Mouse (Mus musculus): Measurements from ENCODE around the gene Tbrg1. TPM values are rescaled to one million over a fixed set of nuclear protein-coding genes. Genes with fewer than 3 reads are reported as not detected.

The Tbrg1 gene
- total and polyA plus RNA-seq, 2 experiments from 2014 or later: 63.5 to 97.0 TPM

DNA sequence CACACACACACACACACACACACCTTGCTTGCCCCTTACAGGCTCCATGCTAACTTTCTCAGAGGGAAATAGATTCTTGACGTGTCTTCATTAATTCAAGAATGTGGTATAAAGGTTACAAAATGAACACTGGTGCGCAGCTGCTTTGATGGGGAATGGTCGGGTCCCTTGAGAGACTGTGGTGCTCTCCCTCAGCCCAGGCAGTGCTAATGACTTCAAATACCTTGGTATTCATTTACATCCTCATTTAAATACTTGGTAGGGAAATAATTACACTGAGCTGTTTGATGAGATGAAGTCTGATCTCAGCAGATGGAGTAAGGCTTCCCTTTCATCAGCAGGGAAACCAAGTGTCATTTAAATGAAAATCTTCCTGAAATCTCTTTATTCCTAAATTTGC is 32.0 kb downstream of the Tbrg1 start:
- DNase-seq (no peak), ATAC-seq (peak; percentile 63)
- Histone ChIP-seq H3K4me2 (ENCODE audit: low read depth) (peak overlapping the region; percentile 38; the same call in 1 of the 2 replicates), H3K4me3 (ENCODE audit: low read depth, low read length) (no peak overlapping the region), H3K9ac (peak overlapping the region; percentile 40; the same call in 1 of the 2 replicates), H3K9me3 (ENCODE audit: low read length) (no peaks in the 10 kb centered on the region), H3K27me3 (ENCODE audit: insufficient read depth, low read length) (no peaks in the 10 kb centered on the region), H3K36me3 (ENCODE audit: insufficient read depth) (no peaks in the 10 kb centered on the region), H3K27ac (ENCODE audit: low read depth, low read length) (peak overlapping the region; percentile 91), H3K4me1 (ENCODE audit: insufficient read depth) (peaks cover 17% of the 10 kb centered on the region)
- 9% methylated on average over 3 of the region's 3 CpGs for WGBS
- no peak for TF ChIP-seq CTCF (IDR thresholded peaks at IDR 0.05; ENCODE audit: low read depth)

DNA sequence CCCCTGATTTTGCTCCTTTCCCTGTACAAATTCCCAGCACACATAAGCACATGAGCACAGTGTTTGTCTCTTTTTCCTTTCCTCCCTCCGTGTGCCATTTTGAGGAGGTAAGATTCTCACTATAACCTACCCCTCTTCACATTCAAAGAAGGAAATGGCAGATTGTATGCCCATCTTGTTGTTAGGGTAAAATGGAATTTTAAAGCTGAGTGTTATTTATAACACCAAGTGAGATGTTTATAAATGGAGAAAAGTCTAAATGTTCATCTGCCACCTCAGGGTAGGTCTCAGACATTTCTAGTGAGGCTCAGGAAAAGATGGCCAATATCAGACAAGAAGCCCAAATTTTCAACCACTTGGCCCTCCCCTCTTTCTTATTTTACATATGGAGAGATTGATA is 32.6 kb downstream of the Tbrg1 start:
- H3K9ac ChIP-seq: no peak overlapping the region
- peak; percentile 53 for DNase-seq
- no peak overlapping the region for H3K4me3 ChIP-seq (ENCODE audit: low read depth, low read length)
- peaks cover 17% of the 10 kb centered on the region for H3K4me1 ChIP-seq (ENCODE audit: insufficient read depth)
- no peaks in the 10 kb centered on the region for H3K36me3 ChIP-seq (ENCODE audit: insufficient read depth)
- no peaks in the 10 kb centered on the region for H3K9me3 ChIP-seq (ENCODE audit: low read length)
- peak overlapping the region; percentile 91 for H3K27ac ChIP-seq (ENCODE audit: low read depth, low read length)
- WGBS: 54% methylated on average over 1 of the region's 1 CpGs
- no peaks in the 10 kb centered on the region for H3K27me3 ChIP-seq (ENCODE audit: insufficient read depth, low read length)
- peak; percentile 34 for ATAC-seq
- H3K4me2 ChIP-seq (ENCODE audit: low read depth): no peak overlapping the region
- no peak for TF ChIP-seq CTCF (IDR thresholded peaks at IDR 0.05; ENCODE audit: low read depth)

DNA sequence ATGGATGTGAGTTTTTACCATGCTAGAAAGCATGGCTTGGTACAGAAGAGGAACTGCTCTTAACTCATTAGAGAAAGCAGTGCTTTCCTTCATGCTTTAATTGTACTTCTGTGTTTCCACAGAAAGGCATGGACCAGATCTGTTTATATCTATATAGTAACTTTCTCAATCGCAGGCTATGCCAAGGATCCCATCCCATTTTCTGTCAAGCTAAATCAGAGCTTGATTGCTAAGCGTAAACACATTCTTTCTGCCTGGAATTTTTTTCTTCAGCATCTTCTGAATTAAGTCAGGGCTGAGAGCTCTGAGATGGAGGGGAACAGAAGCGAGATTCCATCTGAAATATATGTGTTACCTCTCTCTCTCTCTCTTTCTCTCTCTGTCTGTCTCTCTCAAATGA is 33.1 kb downstream of the Tbrg1 start:
- 57% methylated on average over 3 of the region's 3 CpGs for WGBS
- H3K27me3 ChIP-seq (ENCODE audit: insufficient read depth, low read length): no peaks in the 10 kb centered on the region
- DNase-seq: peak; percentile 71
- H3K9me3 ChIP-seq (ENCODE audit: low read length): no peaks in the 10 kb centered on the region
- no peak overlapping the region for H3K4me3 ChIP-seq (ENCODE audit: low read depth, low read length)
- H3K9ac ChIP-seq: no peak overlapping the region
- TF ChIP-seq CTCF (IDR thresholded peaks at IDR 0.05; ENCODE audit: low read depth): no peak
- H3K36me3 ChIP-seq (ENCODE audit: insufficient read depth): no peaks in the 10 kb centered on the region
- no peak overlapping the region for H3K4me2 ChIP-seq (ENCODE audit: low read depth)
- ATAC-seq: peak; percentile 40
- H3K4me1 ChIP-seq (ENCODE audit: insufficient read depth): peaks cover 17% of the 10 kb centered on the region
- H3K27ac ChIP-seq (ENCODE audit: low read depth, low read length): peak overlapping the region; percentile 91

DNA sequence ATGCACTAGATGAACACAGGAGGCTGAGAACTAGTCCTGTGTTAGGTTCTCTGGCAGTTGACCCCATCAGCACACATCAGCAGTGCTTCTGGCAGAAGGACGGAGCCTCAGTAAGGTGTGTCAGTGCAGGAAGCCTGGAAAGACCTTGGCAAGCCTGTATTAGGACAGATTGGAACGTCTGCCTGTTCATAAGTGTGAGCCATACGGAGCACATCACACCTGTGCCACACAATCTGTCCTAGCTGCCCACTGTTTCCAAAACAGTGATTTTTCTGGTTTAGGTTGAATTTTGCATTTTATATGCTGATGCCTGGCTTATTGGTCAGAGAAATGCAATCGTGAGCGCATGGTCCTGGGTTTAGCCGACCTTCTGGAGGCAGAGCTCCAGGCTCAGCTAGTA is 35.8 kb downstream of the Tbrg1 start:
- WGBS: 69% methylated on average over 6 of the region's 6 CpGs
- Histone ChIP-seq H3K4me3 (ENCODE audit: low read depth, low read length) (no peak overlapping the region), H3K9me3 (ENCODE audit: low read length) (no peaks in the 10 kb centered on the region), H3K4me2 (ENCODE audit: low read depth) (no peak overlapping the region), H3K27me3 (ENCODE audit: insufficient read depth, low read length) (no peaks in the 10 kb centered on the region), H3K36me3 (ENCODE audit: insufficient read depth) (no peaks in the 10 kb centered on the region), H3K9ac (no peak overlapping the region), H3K4me1 (ENCODE audit: insufficient read depth) (peaks cover 14% of the 10 kb centered on the region), H3K27ac (ENCODE audit: low read depth, low read length) (no peak overlapping the region)
- ATAC-seq (no peak), DNase-seq (peak; percentile 40)
- TF ChIP-seq CTCF (IDR thresholded peaks at IDR 0.05; ENCODE audit: low read depth): no peak

DNA sequence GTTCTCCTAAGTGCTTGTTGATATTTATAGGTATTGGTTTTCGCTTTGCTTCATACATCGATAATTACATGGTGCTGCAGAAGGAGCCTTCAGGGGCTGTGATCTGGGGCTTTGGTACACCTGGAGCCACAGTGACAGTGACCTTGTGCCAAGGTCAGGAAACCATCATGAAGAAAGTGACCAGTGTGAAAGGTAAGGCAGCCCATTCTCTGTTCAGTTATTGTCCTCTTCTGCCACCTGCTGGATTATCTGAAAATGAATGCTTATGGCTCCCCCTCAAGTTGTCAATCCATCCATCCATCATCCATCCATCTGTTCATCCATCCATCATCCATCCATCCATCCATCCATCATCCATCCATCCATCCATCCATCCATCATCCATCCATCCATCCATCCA is 40.3 kb downstream of the Tbrg1 start:
- Histone ChIP-seq H3K4me2 (ENCODE audit: low read depth) (no peak overlapping the region), H3K27ac (ENCODE audit: low read depth, low read length) (no peak overlapping the region), H3K4me3 (ENCODE audit: low read depth, low read length) (no peak overlapping the region), H3K9me3 (ENCODE audit: low read length) (no peaks in the 10 kb centered on the region), H3K4me1 (ENCODE audit: insufficient read depth) (peaks cover 8% of the 10 kb centered on the region), H3K27me3 (ENCODE audit: insufficient read depth, low read length) (no peaks in the 10 kb centered on the region), H3K9ac (no peak overlapping the region), H3K36me3 (ENCODE audit: insufficient read depth) (no peaks in the 10 kb centered on the region)
- 66% methylated on average over 2 of the region's 2 CpGs for WGBS
- no peak for DNase-seq
- TF ChIP-seq CTCF (IDR thresholded peaks at IDR 0.05; ENCODE audit: low read depth): peak; percentile 78
- ATAC-seq: no peak

DNA sequence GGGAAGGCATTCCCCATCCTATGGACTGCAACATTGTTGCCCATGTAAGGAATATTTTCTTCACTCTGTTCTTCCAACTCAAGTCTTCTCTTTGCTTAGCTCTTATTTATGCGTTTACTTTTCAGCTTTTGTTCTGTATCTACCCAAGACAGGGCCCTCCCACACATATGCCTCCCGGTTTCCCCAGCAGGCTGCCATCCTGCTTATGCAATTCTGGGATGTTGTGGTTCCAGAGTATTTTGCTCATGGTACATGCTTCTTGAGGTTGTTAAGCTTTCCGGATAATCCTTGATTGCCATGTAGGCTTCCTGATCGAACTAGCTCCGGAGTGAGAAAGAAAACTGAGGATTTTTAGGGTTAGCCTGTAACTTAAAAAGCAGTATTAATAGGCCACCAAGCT is 41.9 kb downstream of the Tbrg1 start:
- H3K4me2 ChIP-seq (ENCODE audit: low read depth): no peak overlapping the region
- no peak for TF ChIP-seq CTCF (IDR thresholded peaks at IDR 0.05; ENCODE audit: low read depth)
- no peak overlapping the region for H3K9ac ChIP-seq
- H3K27me3 ChIP-seq (ENCODE audit: insufficient read depth, low read length): no peaks in the 10 kb centered on the region
- 47% methylated on average over 5 of the region's 5 CpGs for WGBS
- no peak overlapping the region for H3K4me3 ChIP-seq (ENCODE audit: low read depth, low read length)
- no peak overlapping the region for H3K27ac ChIP-seq (ENCODE audit: low read depth, low read length)
- H3K4me1 ChIP-seq (ENCODE audit: insufficient read depth): peaks cover 8% of the 10 kb centered on the region
- no peaks in the 10 kb centered on the region for H3K9me3 ChIP-seq (ENCODE audit: low read length)
- no peaks in the 10 kb centered on the region for H3K36me3 ChIP-seq (ENCODE audit: insufficient read depth)
- peak; percentile 32 for DNase-seq
- ATAC-seq: no peak

DNA sequence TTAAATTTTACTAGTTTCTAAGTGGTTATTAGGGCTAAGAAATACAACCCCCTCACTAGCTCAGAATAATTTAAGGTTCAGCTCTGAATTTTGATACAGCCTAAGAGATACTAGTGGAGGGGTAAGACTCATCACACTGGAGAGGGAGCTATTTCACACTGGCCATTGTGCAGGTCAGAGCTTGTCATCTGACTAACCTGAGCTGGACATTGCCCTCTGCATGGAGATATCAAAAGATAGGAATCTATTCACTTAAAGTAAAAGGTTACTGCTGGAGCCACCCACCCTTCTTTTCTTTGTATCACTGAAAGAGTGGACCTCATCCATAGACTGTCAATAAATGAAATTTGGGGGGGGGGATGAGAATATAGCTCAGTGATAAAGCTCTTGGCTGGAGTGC is 42.8 kb downstream of the Tbrg1 start:
- Histone ChIP-seq H3K36me3 (ENCODE audit: insufficient read depth) (no peaks in the 10 kb centered on the region), H3K9me3 (ENCODE audit: low read length) (no peaks in the 10 kb centered on the region), H3K27ac (ENCODE audit: low read depth, low read length) (peak overlapping the region; percentile 87), H3K27me3 (ENCODE audit: insufficient read depth, low read length) (no peaks in the 10 kb centered on the region), H3K9ac (no peak overlapping the region), H3K4me2 (ENCODE audit: low read depth) (peak overlapping the region; percentile 66), H3K4me1 (ENCODE audit: insufficient read depth) (peaks cover 8% of the 10 kb centered on the region), H3K4me3 (ENCODE audit: low read depth, low read length) (no peak overlapping the region)
- no peak for TF ChIP-seq CTCF (IDR thresholded peaks at IDR 0.05; ENCODE audit: low read depth)
- ATAC-seq (no peak), DNase-seq (no peak)

DNA sequence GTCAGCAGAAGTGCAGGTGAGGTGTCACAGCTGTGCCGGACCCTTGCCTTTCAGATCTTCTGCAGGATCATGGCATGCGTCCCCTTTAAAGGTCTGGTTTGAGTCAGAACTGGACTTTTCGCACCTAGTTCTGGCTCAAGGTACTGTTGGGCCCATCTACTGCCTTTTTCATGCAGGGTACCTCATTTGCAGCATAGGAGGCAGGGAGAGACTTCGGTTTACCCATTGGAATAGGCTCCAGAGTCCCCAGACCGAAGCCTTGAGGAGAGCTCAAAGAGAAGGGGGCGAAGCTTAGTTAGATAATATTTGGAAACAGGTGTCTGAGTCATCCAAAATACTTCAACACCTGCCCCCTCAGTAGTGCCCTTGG is 43.2 kb downstream of the Tbrg1 start:
- no peaks in the 10 kb centered on the region for H3K9me3 ChIP-seq (ENCODE audit: low read length)
- ATAC-seq: peak; percentile 50
- no peaks in the 10 kb centered on the region for H3K36me3 ChIP-seq (ENCODE audit: insufficient read depth)
- peaks cover 8% of the 10 kb centered on the region for H3K4me1 ChIP-seq (ENCODE audit: insufficient read depth)
- peak overlapping the region; percentile 66 for H3K4me2 ChIP-seq (ENCODE audit: low read depth)
- no peaks in the 10 kb centered on the region for H3K27me3 ChIP-seq (ENCODE audit: insufficient read depth, low read length)
- H3K27ac ChIP-seq (ENCODE audit: low read depth, low read length): peak overlapping the region; percentile 87
- peak overlapping the region; percentile 86 for H3K9ac ChIP-seq
- WGBS: 17% methylated on average over 6 of the region's 6 CpGs
- DNase-seq: no peak
- peak overlapping the region; percentile 60 for H3K4me3 ChIP-seq (ENCODE audit: low read depth, low read length)
- TF ChIP-seq CTCF (IDR thresholded peaks at IDR 0.05; ENCODE audit: low read depth): no peak
